In genomic region chr4:137488038-137488437, GRCm38 (mm10) we compare ENCODE assay signal across 14 mouse cellular contexts. TPM values are rescaled to one million over a fixed set of nuclear protein-coding genes. Genes with fewer than 3 reads are reported as not detected.
A peak's percentile ranks its signal among the peaks of the same experiment; 100 is the strongest.
DNase-seq lines count a peak whose midpoint lies in the region; ATAC-seq lines count a peak whose summit lies in the region.
"Had no signal": no experiment of that assay in that cellular context is flagged by ENCODE, and none has a peak within 500 bp of the region (broad histone marks: within the 10 kb centered on the region; RNA-seq: fewer than 3 reads in every experiment).

No protein-coding gene starts in this region.

- H3K4me3 ChIP-seq in heart, embryonic 14.5 days (ENCODE audit: control insufficient read depth in 1 of 2, insufficient read depth in 1 of 2, low read depth in 1 of 2, low read length in 2 of 2) = 0 out of 4 replicates have a peak overlapping the region, but pooled peaks of 1 of the 2 experiments have one; percentile 3
- no peak overlapping the region for H3K4me3 ChIP-seq in midbrain, embryonic 11.5 days (ENCODE audit: low read depth, low read length)
- H3K4me3 ChIP-seq in midbrain, embryonic 13.5 days (replicated peaks) = no peak overlapping the region
- H3K4me3 ChIP-seq in intestine, embryonic 14.5 days (ENCODE audit: low read depth, low read length) = no peak overlapping the region
- H3K4me3 ChIP-seq in stomach, embryonic 14.5 days (ENCODE audit: low read depth, low read length) = no peak overlapping the region

- 11% methylated on average over 11 of the region's 11 CpGs for WGBS in heart, embryonic 14.5 days
- WGBS in midbrain, embryonic 11.5 days = 25% methylated on average over 11 of the region's 11 CpGs
- 35% methylated on average over 11 of the region's 11 CpGs for WGBS in midbrain, embryonic 13.5 days
- WGBS in intestine, embryonic 14.5 days = 33% methylated on average over 11 of the region's 11 CpGs
- WGBS in stomach, embryonic 14.5 days = 26% methylated on average over 11 of the region's 11 CpGs

- ATAC-seq in heart, embryonic 14.5 days (ENCODE audit: insufficient number of reproducible peaks, insufficient read depth, low FRiP score, low read depth) = no peak
- no peak for ATAC-seq in midbrain, embryonic 11.5 days (ENCODE audit: low FRiP score)
- ATAC-seq in midbrain, embryonic 13.5 days = no peak
- no peak for ATAC-seq in intestine, embryonic 14.5 days (replicated peaks; ENCODE audit: low FRiP score, low TSS enrichment, low read depth)
- ATAC-seq in stomach, embryonic 14.5 days (ENCODE audit: insufficient number of reproducible peaks, insufficient read depth, low FRiP score, low read depth) = no peak

- H3K4me1 ChIP-seq in heart, embryonic 14.5 days (ENCODE audit: control insufficient read depth in 2 of 2, insufficient read depth in 2 of 2, low read length in 2 of 2) = peaks cover 71 to 83% of the 10 kb centered on the region in 2 experiments
- H3K4me1 ChIP-seq in midbrain, embryonic 11.5 days (ENCODE audit: control insufficient read depth, insufficient read depth, low read length) = peaks cover 43% of the 10 kb centered on the region
- peaks cover 55% of the 10 kb centered on the region for H3K4me1 ChIP-seq in midbrain, embryonic 13.5 days (replicated peaks)
- H3K4me1 ChIP-seq in intestine, embryonic 14.5 days (replicated peaks; ENCODE audit: control insufficient read depth, insufficient read depth, low read length) = peaks cover 67% of the 10 kb centered on the region
- H3K4me1 ChIP-seq in stomach, embryonic 14.5 days (ENCODE audit: control insufficient read depth, insufficient read depth, low read length) = peaks cover 63% of the 10 kb centered on the region

- H3K36me3 ChIP-seq in heart, embryonic 14.5 days (ENCODE audit: control insufficient read depth, insufficient read depth, low read length) = 0 out of 2 replicates have a peak, but pooled peaks cover 3% of the 10 kb centered on the region
- no peaks in the 10 kb centered on the region for H3K36me3 ChIP-seq in midbrain, embryonic 11.5 days (ENCODE audit: control insufficient read depth, insufficient read depth, low read length)
- no peaks in the 10 kb centered on the region for H3K36me3 ChIP-seq in midbrain, embryonic 13.5 days
- no peaks in the 10 kb centered on the region for H3K36me3 ChIP-seq in intestine, embryonic 14.5 days (ENCODE audit: control insufficient read depth, insufficient read depth, low read length)
- H3K36me3 ChIP-seq in stomach, embryonic 14.5 days (ENCODE audit: control insufficient read depth, insufficient read depth, low read length) = no peaks in the 10 kb centered on the region

- H3K4me2 ChIP-seq in heart, embryonic 14.5 days (ENCODE audit: low read length) = peak overlapping the region; percentile 61
- H3K4me2 ChIP-seq in midbrain, embryonic 11.5 days = no peak overlapping the region
- H3K4me2 ChIP-seq in midbrain, embryonic 13.5 days (replicated peaks) = no peak overlapping the region
- H3K4me2 ChIP-seq in intestine, embryonic 14.5 days (ENCODE audit: low read length) = peak overlapping the region; percentile 31; the same call in 1 of the 2 replicates
- no peak overlapping the region; the same call in 1 of the 2 replicates for H3K4me2 ChIP-seq in stomach, embryonic 14.5 days (replicated peaks; ENCODE audit: low read depth, low read length)

- no peaks in the 10 kb centered on the region for H3K9me3 ChIP-seq in heart, embryonic 14.5 days (ENCODE audit: control insufficient read depth, low read length)
- H3K9me3 ChIP-seq in midbrain, embryonic 11.5 days (ENCODE audit: control insufficient read depth, low read length) = no peaks in the 10 kb centered on the region
- H3K9me3 ChIP-seq in midbrain, embryonic 13.5 days = no peaks in the 10 kb centered on the region
- H3K9me3 ChIP-seq in intestine, embryonic 14.5 days (ENCODE audit: control insufficient read depth, low read length) = no peaks in the 10 kb centered on the region
- H3K9me3 ChIP-seq in stomach, embryonic 14.5 days (ENCODE audit: control insufficient read depth, low read depth, low read length) = no peaks in the 10 kb centered on the region

- intact Hi-C loops in heart, postnatal 36 days (cut with DNase I) = loop anchor here (2.0 to 10.0 kb wide), 2 partner anchors 17 to 1343 kb away; partner anchors contain the start of gene Id3

- DNase-seq in heart, postnatal 36 days = no peak
- DNase-seq in midbrain, embryonic 11.5 days (ENCODE audit: low spot score, missing footprints) = no peak
- no peak for DNase-seq in intestine, embryonic 14.5 days (ENCODE audit: low spot score)
- DNase-seq in cerebellum, adult 18-20 months = no peak
- no peak for DNase-seq in testis, postnatal 10 days (ENCODE audit: low spot score)
- DNase-seq: cerebellum, postnatal 25 days; thymus, postnatal 36 days had no signal

- peak overlapping the region; percentile 100 for H3K27ac ChIP-seq in heart, embryonic 14.5 days (replicated peaks in 1 of 2; ENCODE audit: control insufficient read depth in 1 of 2, insufficient read depth in 1 of 2, low read depth in 2 of 2, low read length in 2 of 2)
- H3K27ac ChIP-seq in midbrain, embryonic 11.5 days (ENCODE audit: low read depth, low read length) = peak overlapping the region; percentile 15; the same call in 1 of the 2 replicates
- H3K27ac ChIP-seq in midbrain, embryonic 13.5 days = no peak overlapping the region
- peak overlapping the region; percentile 96 for H3K27ac ChIP-seq in intestine, embryonic 14.5 days (ENCODE audit: low read depth)
- peak overlapping the region; percentile 96 for H3K27ac ChIP-seq in stomach, embryonic 14.5 days (ENCODE audit: low read length)

- peak overlapping the region; percentile 79 for H3K9ac ChIP-seq in heart, embryonic 14.5 days (ENCODE audit: low read length)
- no peak overlapping the region for H3K9ac ChIP-seq in midbrain, embryonic 11.5 days (ENCODE audit: low read length)
- H3K9ac ChIP-seq in midbrain, embryonic 13.5 days (replicated peaks) = no peak overlapping the region
- H3K9ac ChIP-seq in intestine, embryonic 14.5 days (ENCODE audit: low read length) = peak overlapping the region; percentile 37; the same call in 1 of the 2 replicates
- H3K9ac ChIP-seq in stomach, embryonic 14.5 days (replicated peaks; ENCODE audit: low read depth, low read length) = no peak overlapping the region

- no peaks in the 10 kb centered on the region for H3K27me3 ChIP-seq in heart, embryonic 14.5 days (ENCODE audit: control insufficient read depth, insufficient read depth, low read length)
- H3K27me3 ChIP-seq in midbrain, embryonic 11.5 days (ENCODE audit: control insufficient read depth, insufficient read depth, low read length) = no peaks in the 10 kb centered on the region
- H3K27me3 ChIP-seq in midbrain, embryonic 13.5 days = 0 out of 2 replicates have a peak, but pooled peaks cover 5% of the 10 kb centered on the region
- no peaks in the 10 kb centered on the region for H3K27me3 ChIP-seq in intestine, embryonic 14.5 days (replicated peaks; ENCODE audit: control insufficient read depth, insufficient read depth, low read length)
- no peaks in the 10 kb centered on the region for H3K27me3 ChIP-seq in stomach, embryonic 14.5 days (ENCODE audit: control insufficient read depth, insufficient read depth, low read length)

RNA-seq across cellular contexts. Expression of gene Hspg2, which starts 19.5 kb away (rescaled TPM):
- polyA plus RNA-seq in heart, embryonic 14.5 days (2014; fragmentation: Nextera tagmentation; extraction: Ambion mirVana) = 67.5 and 68.3 TPM in 2 replicates
- 100 to 1,000 TPM; 240 to 255 TPM for total RNA-seq in heart, postnatal 36 days (2021)
- 9.6 and 11.2 TPM in 2 replicates for polyA plus RNA-seq in midbrain, embryonic 11.5 days (2014; fragmentation: Nextera tagmentation; extraction: Ambion mirVana)
- 4.2 and 5.0 TPM in 2 replicates for polyA plus RNA-seq in midbrain, embryonic 13.5 days (2015; fragmentation: Nextera tagmentation; extraction: Ambion mirVana)
- 44.4 and 49.8 TPM in 2 replicates for polyA plus RNA-seq in intestine, embryonic 14.5 days (2014; fragmentation: Nextera tagmentation; extraction: Ambion mirVana)
- 42.6 and 44.1 TPM in 2 replicates for polyA plus RNA-seq in stomach, embryonic 14.5 days (2014; fragmentation: Nextera tagmentation; extraction: Ambion mirVana)

RNA-seq across cellular contexts. Expression of gene 1700013G24Rik, which starts 35.0 kb away (rescaled TPM):
- polyA plus RNA-seq in heart, embryonic 14.5 days (2014; fragmentation: Nextera tagmentation; extraction: Ambion mirVana) = not detected in 2 replicates
- total RNA-seq in heart, postnatal 36 days (2021) = not detected
- polyA plus RNA-seq in midbrain, embryonic 11.5 days (2014; fragmentation: Nextera tagmentation; extraction: Ambion mirVana) = not detected in 2 replicates
- not detected in 2 replicates for polyA plus RNA-seq in midbrain, embryonic 13.5 days (2015; fragmentation: Nextera tagmentation; extraction: Ambion mirVana)
- not detected in 2 replicates for polyA plus RNA-seq in intestine, embryonic 14.5 days (2014; fragmentation: Nextera tagmentation; extraction: Ambion mirVana)
- polyA plus RNA-seq in stomach, embryonic 14.5 days (2014; fragmentation: Nextera tagmentation; extraction: Ambion mirVana) = not detected in 2 replicates
- total RNA-seq: adrenal gland, postnatal 10 days; gastrocnemius, adult 8-10 months; layer of hippocampus, adult 8-10 months; megakaryocyte, adult 5-6 weeks had no signal

RNA-seq across cellular contexts. Expression of gene Cela3b, which starts 57.7 kb away (rescaled TPM):
- polyA plus RNA-seq in heart, embryonic 14.5 days (2014; fragmentation: Nextera tagmentation; extraction: Ambion mirVana) = not detected in 2 replicates
- total RNA-seq in heart, postnatal 36 days (2021) = not detected
- polyA plus RNA-seq in midbrain, embryonic 11.5 days (2014; fragmentation: Nextera tagmentation; extraction: Ambion mirVana) = not detected in 2 replicates
- not detected in 2 replicates for polyA plus RNA-seq in midbrain, embryonic 13.5 days (2015; fragmentation: Nextera tagmentation; extraction: Ambion mirVana)
- 3.8 TPM in 1 of 2 replicates, not detected in the other for polyA plus RNA-seq in intestine, embryonic 14.5 days (2014; fragmentation: Nextera tagmentation; extraction: Ambion mirVana)
- polyA plus RNA-seq in stomach, embryonic 14.5 days (2014; fragmentation: Nextera tagmentation; extraction: Ambion mirVana) = 1.0 TPM in 1 of 2 replicates, not detected in the other
- total RNA-seq: adrenal gland, postnatal 10 days; gastrocnemius, adult 8-10 months; layer of hippocampus, adult 8-10 months; megakaryocyte, adult 5-6 weeks had no signal

Comparison
In these comparisons a context has a peak if more than half of its experiments do, and no peak if none do; other contexts are left out.
1. H3K4me2 ChIP-seq: peak in heart, embryonic 14.5 days (single experiment) and intestine, embryonic 14.5 days (single experiment); none in midbrain, embryonic 11.5 days (single experiment), midbrain, embryonic 13.5 days (single experiment) and stomach, embryonic 14.5 days (single experiment).
2. H3K9ac ChIP-seq: peak in heart, embryonic 14.5 days (single experiment) and intestine, embryonic 14.5 days (single experiment); none in midbrain, embryonic 11.5 days (single experiment), midbrain, embryonic 13.5 days (single experiment) and stomach, embryonic 14.5 days (single experiment).